Mouse (Mus musculus) MEL (cell line): ENCODE data around the gene Pp2d1. TPM values are rescaled to one million over a fixed set of nuclear protein-coding genes. Genes with fewer than 3 reads are reported as not detected.

ENCODE experiments used
- DNase-seq: peaks from one replicate; pipeline ENCODE4 v3.0.0; 2011; ENCODE audit warnings: low read depth, low spot score
- H3K27ac ChIP-seq: 2 replicates; pipeline ENCODE4 v1.5.1; 2012; ENCODE audit warnings: low read depth, mild to moderate bottlenecking, control low read depth, low read length, moderate library complexity; ENCODE audit not compliant: control insufficient read depth
- H3K27me3 ChIP-seq, 2 experiments: fragments of 150-350 bp in 1 of 2; sonication (generic) in 1 of 2; 2 replicates each; pipeline ENCODE4 v1.6.1; 2012; ENCODE audit warnings: low read length in 2 of 2, mild to moderate bottlenecking in 2 of 2, improper control_type of control experiment in 1 of 2, moderate library complexity in 1 of 2; ENCODE audit not compliant: insufficient read depth in 2 of 2, control insufficient read depth in 1 of 2
- H3K36me3 ChIP-seq, 2 experiments: 2 replicates each; pipeline ENCODE4 v1.6.1; 2012 to 2014; ENCODE audit warnings: low read length in 2 of 2, improper control_type of control experiment in 1 of 2, inconsistent platforms in 1 of 2, mild to moderate bottlenecking in 1 of 2; ENCODE audit not compliant: insufficient read depth in 2 of 2, control insufficient read depth in 1 of 2
- H3K4me1 ChIP-seq, 2 experiments: fragments of 150-350 bp in 1 of 2; sonication (generic) in 1 of 2; 2 replicates each; pipeline ENCODE4 v1.6.1; 2012; ENCODE audit warnings: low read length in 2 of 2, improper control_type of control experiment in 1 of 2, mild to moderate bottlenecking in 1 of 2; ENCODE audit not compliant: insufficient read depth in 2 of 2, control insufficient read depth in 1 of 2
- H3K4me3 ChIP-seq, 2 experiments: fragments of 150-350 bp in 1 of 2; sonication (generic) in 1 of 2; 2 replicates each; pipeline ENCODE4 v1.5.1; 2012; ENCODE audit warnings: low read depth in 2 of 2, low read length in 2 of 2, mild to moderate bottlenecking in 2 of 2, moderate library complexity in 2 of 2, control low read depth in 1 of 2, improper control_type of control experiment in 1 of 2; ENCODE audit not compliant: control insufficient read depth in 1 of 2, insufficient read depth in 1 of 2
- H3K79me2 ChIP-seq: 2 replicates; pipeline ENCODE4 v1.6.1; 2012; ENCODE audit warnings: mild to moderate bottlenecking, low read length, moderate library complexity; ENCODE audit not compliant: control insufficient read depth, poor library complexity, insufficient read depth
- H3K9ac ChIP-seq: 2 replicates; pipeline ENCODE4 v1.6.1; 2012; ENCODE audit warnings: low read depth, mild to moderate bottlenecking, control low read depth, low read length, moderate library complexity; ENCODE audit not compliant: control insufficient read depth, poor library complexity, severe bottlenecking
- H3K9me3 ChIP-seq: fragments of 150-350 bp; sonication (generic); replicated peaks from 2 replicates; pipeline ENCODE4 v1.6.1; 2012; ENCODE audit warnings: mild to moderate bottlenecking, low read length, improper control_type of control experiment, moderate library complexity; ENCODE audit not compliant: insufficient read depth
- BHLHE40 ChIP-seq: IDR thresholded peaks from 2 replicates; pipeline ENCODE4 v1.6.1; 2012; ENCODE audit warnings: low read depth, mild to moderate bottlenecking, inconsistent platforms, low read length, improper control_type of control experiment, borderline replicate concordance
- CHD1 ChIP-seq: IDR thresholded peaks from 2 replicates; pipeline ENCODE4 v1.6.1; 2012; ENCODE audit warnings: low read depth, mild to moderate bottlenecking, inconsistent platforms, low read length, improper control_type of control experiment
- CTCF ChIP-seq, 3 experiments: IDR thresholded peaks in 2 of 3; conservative IDR thresholded peaks in 1 of 3; 2 replicates each; pipeline ENCODE4 v1.5.1; 2011 to 2012; ENCODE audit warnings: low read length in 3 of 3, low read depth in 2 of 3, mild to moderate bottlenecking in 2 of 3, improper control_type of control experiment in 1 of 3, inconsistent platforms in 1 of 3, mixed read lengths in 1 of 3, moderate library complexity in 1 of 3; ENCODE audit not compliant: control insufficient read depth in 1 of 3, insufficient read depth in 1 of 3, poor library complexity in 1 of 3, severe bottlenecking in 1 of 3
- E2F4 ChIP-seq: IDR thresholded peaks from 2 replicates; pipeline ENCODE4 v1.6.1; 2011; ENCODE audit warnings: low read depth, low read length, improper control_type of control experiment, borderline replicate concordance
- ELF1 ChIP-seq: IDR thresholded peaks from 2 replicates; pipeline ENCODE4 v1.6.1; 2014; ENCODE audit warnings: low read depth, mild to moderate bottlenecking, inconsistent platforms, low read length, improper control_type of control experiment, moderate library complexity
- EP300 ChIP-seq, 2 experiments: IDR thresholded peaks; 2 replicates each; pipeline ENCODE4 v1.6.1; 2011; ENCODE audit warnings: improper control_type of control experiment in 2 of 2, low read length in 2 of 2, low read depth in 1 of 2, mild to moderate bottlenecking in 1 of 2
- ETS1 ChIP-seq: IDR thresholded peaks from 2 replicates; pipeline ENCODE4 v1.6.1; 2012; ENCODE audit warnings: low read depth, mild to moderate bottlenecking, inconsistent platforms, low read length, improper control_type of control experiment, moderate library complexity
- GABPA ChIP-seq: IDR thresholded peaks from 2 replicates; pipeline ENCODE4 v1.6.1; 2012; ENCODE audit warnings: low read depth, mild to moderate bottlenecking, inconsistent platforms, low read length, improper control_type of control experiment, moderate library complexity
- GATA1 ChIP-seq: IDR thresholded peaks from 2 replicates; pipeline ENCODE4 v1.6.1; 2011; ENCODE audit warnings: low read depth, low read length, improper control_type of control experiment
- JUND ChIP-seq: IDR thresholded peaks from 2 replicates; pipeline ENCODE4 v1.6.1; 2011; ENCODE audit warnings: low read depth, mild to moderate bottlenecking, improper control_type of control experiment, low read length
- KAT2A ChIP-seq: conservative IDR thresholded peaks from 2 replicates; pipeline ENCODE4 v1.6.1; 2012; ENCODE audit warnings: low read depth, low read length, improper control_type of control experiment, inconsistent platforms
- MAZ ChIP-seq: IDR thresholded peaks from 2 replicates; pipeline ENCODE4 v1.6.1; 2012; ENCODE audit warnings: low read depth, mild to moderate bottlenecking, inconsistent platforms, low read length, improper control_type of control experiment
- MXI1 ChIP-seq: IDR thresholded peaks from 2 replicates; pipeline ENCODE4 v1.6.1; 2011; ENCODE audit warnings: mild to moderate bottlenecking, low read depth, low read length, improper control_type of control experiment
- MYB ChIP-seq: IDR thresholded peaks from 2 replicates; pipeline ENCODE4 v1.6.1; 2011; ENCODE audit warnings: mild to moderate bottlenecking, low read depth, low read length, improper control_type of control experiment
- MYC ChIP-seq: IDR thresholded peaks from 2 replicates; pipeline ENCODE4 v1.6.1; 2011; ENCODE audit warnings: low read depth, mild to moderate bottlenecking, low read length, improper control_type of control experiment, moderate library complexity
- NELFE ChIP-seq: IDR thresholded peaks from 2 replicates; pipeline ENCODE4 v1.6.1; 2011; ENCODE audit warnings: low read depth, low read length, improper control_type of control experiment
- NRF1 ChIP-seq: IDR thresholded peaks from 2 replicates; pipeline ENCODE4 v1.6.1; 2014; ENCODE audit warnings: low read depth, mild to moderate bottlenecking, inconsistent platforms, low read length, improper control_type of control experiment, moderate library complexity; ENCODE audit not compliant: poor library complexity, insufficient read depth, severe bottlenecking
- POLR2A ChIP-seq, 2 experiments: IDR thresholded peaks; 2 replicates each; pipeline ENCODE4 v1.6.1; 2011 to 2012; ENCODE audit warnings: low read length in 2 of 2, mild to moderate bottlenecking in 2 of 2, control low read depth in 1 of 2, improper control_type of control experiment in 1 of 2, low read depth in 1 of 2, moderate library complexity in 1 of 2; ENCODE audit not compliant: control insufficient read depth in 1 of 2, insufficient read depth in 1 of 2, poor library complexity in 1 of 2
- POLR2AphosphoS2 ChIP-seq: IDR thresholded peaks from 2 replicates; pipeline ENCODE4 v1.6.1; 2011; ENCODE audit warnings: low read length, improper control_type of control experiment
- POLR2AphosphoS5 ChIP-seq: IDR thresholded peaks from 2 replicates; pipeline ENCODE4 v1.6.1; 2012; ENCODE audit warnings: low read depth, borderline replicate concordance, mild to moderate bottlenecking, inconsistent platforms, low read length, moderate library complexity, mixed read lengths
- RAD21 ChIP-seq: IDR thresholded peaks from 2 replicates; pipeline ENCODE4 v1.6.1; 2011; ENCODE audit warnings: mild to moderate bottlenecking, low read depth, low read length, improper control_type of control experiment
- RCOR1 ChIP-seq: IDR thresholded peaks from 2 replicates; pipeline ENCODE4 v1.6.1; 2012; ENCODE audit warnings: low read depth, mild to moderate bottlenecking, inconsistent platforms, low read length, improper control_type of control experiment
- SIN3A ChIP-seq: IDR thresholded peaks from 2 replicates; pipeline ENCODE4 v1.6.1; 2012; ENCODE audit warnings: low read length, improper control_type of control experiment, inconsistent platforms
- SMC3 ChIP-seq: IDR thresholded peaks from 2 replicates; pipeline ENCODE4 v1.6.1; 2011; ENCODE audit warnings: low read depth, low read length, improper control_type of control experiment
- TAL1 ChIP-seq: IDR thresholded peaks from 2 replicates; pipeline ENCODE4 v1.6.1; 2012; ENCODE audit warnings: mild to moderate bottlenecking, inconsistent platforms, low read length, moderate library complexity, mixed read lengths
- TBP ChIP-seq: IDR thresholded peaks from 2 replicates; pipeline ENCODE4 v1.8.0; 2011; ENCODE audit warnings: low read depth, low read length, improper control_type of control experiment
- UBTF ChIP-seq: IDR thresholded peaks from 2 replicates; pipeline ENCODE4 v1.6.1; 2012; ENCODE audit warnings: low read depth, mild to moderate bottlenecking, inconsistent platforms, low read length, improper control_type of control experiment, moderate library complexity, borderline replicate concordance; ENCODE audit not compliant: insufficient read depth
- USF2 ChIP-seq, 2 experiments: IDR thresholded peaks; 2 replicates each; pipeline ENCODE4 v1.6.1; 2011 to 2012; ENCODE audit warnings: improper control_type of control experiment in 2 of 2, low read length in 2 of 2, borderline replicate concordance in 1 of 2, inconsistent platforms in 1 of 2, low read depth in 1 of 2, mild to moderate bottlenecking in 1 of 2; ENCODE audit not compliant: insufficient read depth in 1 of 2
- ZC3H11A ChIP-seq: IDR thresholded peaks from 2 replicates; pipeline ENCODE4 v1.6.1; 2012; ENCODE audit warnings: low read depth, mild to moderate bottlenecking, inconsistent platforms, low read length, improper control_type of control experiment
- ZKSCAN1 ChIP-seq: IDR thresholded peaks from 2 replicates; pipeline ENCODE4 v1.6.1; 2012; ENCODE audit warnings: low read depth, mild to moderate bottlenecking, inconsistent platforms, low read length, improper control_type of control experiment, moderate library complexity
- ZMIZ1 ChIP-seq: IDR thresholded peaks from 2 replicates; pipeline ENCODE4 v1.6.1; 2012; ENCODE audit warnings: low read depth, mild to moderate bottlenecking, inconsistent platforms, low read length, improper control_type of control experiment, moderate library complexity
- ZNF384 ChIP-seq: IDR thresholded peaks from 2 replicates; pipeline ENCODE4 v1.6.1; 2012; ENCODE audit warnings: low read depth, mild to moderate bottlenecking, inconsistent platforms, low read length, improper control_type of control experiment
- polyA plus RNA-seq, 2 experiments: library from polyadenylated mRNA; stranded (reverse) in 1 of 2; unstranded in 1 of 2; fragments of >175 nt in 1 of 2; fragments of >200 nt in 1 of 2; gene quantifications; 2 replicates each; pipeline versions ENCODE4 v1.2.1 to v1.2.4; 2012; ENCODE audit warnings: low replicate concordance in 2 of 2, low read depth in 1 of 2; ENCODE audit not compliant: insufficient read length in 2 of 2, insufficient read depth in 1 of 2, missing spikeins in 1 of 2
- total RNA-seq: library from RNA; depleted of rRNA; stranded (reverse); fragments of 300-350 nt; gene quantifications from 2 replicates; pipeline ENCODE4 v1.2.3, GENCODE M21; 2012

Pp2d1 gene
- total and polyA plus RNA-seq, 3 experiments, result 0.04 to 0.08 TPM; not detected in 1

- TF ChIP-seq NELFE (no peak), RCOR1 (no peak), ETS1 (no peak), ZKSCAN1 (no peak), ELF1 (no peak), POLR2A (IDR thresholded peaks at IDR 0.05; ENCODE audit: control insufficient read depth in 1 of 2, insufficient read depth in 1 of 2, low read depth in 1 of 2, low read length in 2 of 2, poor library complexity in 1 of 2) (no peak), GABPA (no peak), BHLHE40 (no peak), MYC (no peak), POLR2AphosphoS2 (no peak), POLR2AphosphoS5 (no peak), ZMIZ1 (no peak), MYB (no peak), UBTF (no peak), RAD21 (peak; percentile 31), CHD1 (no peak), USF2 (IDR thresholded peaks at IDR 0.05; ENCODE audit: borderline replicate concordance in 1 of 2, insufficient read depth in 1 of 2, low read depth in 1 of 2, low read length in 2 of 2) (no peak), GATA1 (no peak)
Observed at GRCm38 (mm10) chr17:53519364-53519763, 19.9 kb downstream of the Pp2d1 start (continued).

GRCm38 (mm10) chr17:53512311-53512951 is 26.8 kb downstream of the Pp2d1 start:
- H3K27me3 ChIP-seq, result no peaks in the 10 kb centered on the region
- no peaks in the 10 kb centered on the region; a peak in 1 of 4 replicates for H3K36me3 ChIP-seq
- no peak overlapping the region for H3K27ac ChIP-seq
- H3K9ac ChIP-seq, result no peak overlapping the region
- no peaks in the 10 kb centered on the region for H3K4me1 ChIP-seq
- H3K9me3 ChIP-seq, result no peaks in the 10 kb centered on the region
- DNase-seq, result peak; percentile 55
- H3K4me3 ChIP-seq, result no peak overlapping the region
- no peaks in the 10 kb centered on the region for H3K79me2 ChIP-seq
- TF ChIP-seq ZNF384, result no peak
- no peak for TF ChIP-seq MYC
- no peak for TF ChIP-seq MXI1
- TF ChIP-seq RCOR1, result no peak
- TF ChIP-seq EP300 (IDR thresholded peaks at IDR 0.05; ENCODE audit: low read depth in 1 of 2, low read length in 2 of 2), result no peak
- no peak for TF ChIP-seq KAT2A
- no peak for TF ChIP-seq E2F4
- no peak for TF ChIP-seq ZKSCAN1
- no peak for TF ChIP-seq MAZ
- TF ChIP-seq TBP, result no peak
- TF ChIP-seq TAL1, result no peak
- TF ChIP-seq SMC3, result peak; percentile 80
- TF ChIP-seq ELF1, result no peak
- TF ChIP-seq POLR2AphosphoS5, result no peak
- peak; percentile 53 for TF ChIP-seq ZC3H11A
- TF ChIP-seq CTCF (IDR thresholded peaks at IDR 0.05 in 2 of 3, conservative IDR thresholded peaks at IDR 0.05 in 1 of 3; ENCODE audit: control insufficient read depth in 1 of 3, insufficient read depth in 1 of 3, low read depth in 2 of 3, low read length in 3 of 3, poor library complexity in 1 of 3, severe bottlenecking in 1 of 3), result peak; percentile 24 to 65 (median 34); a peak in 5 of 6 replicates
- no peak for TF ChIP-seq CHD1
- TF ChIP-seq ZMIZ1, result no peak
- TF ChIP-seq RAD21, result peak; percentile 66
- no peak for TF ChIP-seq POLR2A (IDR thresholded peaks at IDR 0.05; ENCODE audit: control insufficient read depth in 1 of 2, insufficient read depth in 1 of 2, low read depth in 1 of 2, low read length in 2 of 2, poor library complexity in 1 of 2)
- TF ChIP-seq SIN3A, result no peak
- TF ChIP-seq ETS1, result no peak
- no peak for TF ChIP-seq JUND
- TF ChIP-seq USF2 (IDR thresholded peaks at IDR 0.05; ENCODE audit: borderline replicate concordance in 1 of 2, insufficient read depth in 1 of 2, low read depth in 1 of 2, low read length in 2 of 2), result no peak
- TF ChIP-seq BHLHE40, result no peak
- TF ChIP-seq GABPA, result no peak
- TF ChIP-seq GATA1, result no peak
- no peak for TF ChIP-seq NRF1
